Mouse (Mus musculus): Measurements from ENCODE around the gene Catsper3. TPM values are rescaled to one million over a fixed set of nuclear protein-coding genes. Genes with fewer than 3 reads are reported as not detected.
A peak's percentile ranks its signal among the peaks of the same experiment; 100 is the strongest.

Gene Catsper3
- polyA plus RNA-seq, 1 experiment from 2014 or later, result 0.19 TPM

- H3K4me2 ChIP-seq (ENCODE audit: low read length), result no peak overlapping the region
- H3K9me3 ChIP-seq (replicated peaks; ENCODE audit: control insufficient read depth, low read length, poor library complexity, severe bottlenecking), result no peaks in the 10 kb centered on the region
- H3K36me3 ChIP-seq (ENCODE audit: control insufficient read depth, insufficient read depth, low read length), result no peaks in the 10 kb centered on the region
- H3K4me3 ChIP-seq (ENCODE audit: low read depth, low read length), result no peak overlapping the region
- H3K9ac ChIP-seq (ENCODE audit: low read depth, low read length), result no peak overlapping the region
- H3K4me1 ChIP-seq (ENCODE audit: control insufficient read depth, insufficient read depth, low read length), result peaks cover 9% of the 10 kb centered on the region
- H3K27me3 ChIP-seq (ENCODE audit: control insufficient read depth, insufficient read depth, low read depth, low read length), result peaks cover 59% of the 10 kb centered on the region
- H3K27ac ChIP-seq (ENCODE audit: low read length), result no peak overlapping the region
- no peak for ATAC-seq
- 2% methylated on average over 12 of the region's 12 CpGs for WGBS
Measured at GRCm38 (mm10) chr13:55829018-55829655, 44.8 kb downstream of the Catsper3 start.

GRCm38 (mm10) chr13:55830081-55830832 lies 45.9 kb downstream of the Catsper3 start:
- H3K4me2 ChIP-seq (ENCODE audit: low read length), result no peak overlapping the region
- peaks cover 9% of the 10 kb centered on the region for H3K4me1 ChIP-seq (ENCODE audit: control insufficient read depth, insufficient read depth, low read length)
- H3K4me3 ChIP-seq (ENCODE audit: low read depth, low read length), result no peak overlapping the region; the same call in 1 of the 2 replicates

GRCm38 (mm10) chr13:55830833-55831721 lies 46.7 kb downstream of the Catsper3 start:
- no peak overlapping the region for H3K9ac ChIP-seq (ENCODE audit: low read depth, low read length)
- H3K4me1 ChIP-seq (ENCODE audit: control insufficient read depth, insufficient read depth, low read length), result peaks cover 9% of the 10 kb centered on the region
- no peak for ATAC-seq
- H3K4me2 ChIP-seq (ENCODE audit: low read length), result peak overlapping the region; percentile 14; the same call in 1 of the 2 replicates
- WGBS, result under 1% methylated on average over 49 of the region's 82 CpGs
- no peak overlapping the region for H3K27ac ChIP-seq (ENCODE audit: low read length)
- no peak overlapping the region; the same call in 1 of the 2 replicates for H3K4me3 ChIP-seq (ENCODE audit: low read depth, low read length)
- peaks cover 54% of the 10 kb centered on the region for H3K27me3 ChIP-seq (ENCODE audit: control insufficient read depth, insufficient read depth, low read depth, low read length)
- no peaks in the 10 kb centered on the region for H3K36me3 ChIP-seq (ENCODE audit: control insufficient read depth, insufficient read depth, low read length)
- no peaks in the 10 kb centered on the region for H3K9me3 ChIP-seq (replicated peaks; ENCODE audit: control insufficient read depth, low read length, poor library complexity, severe bottlenecking)

More at GRCm38 (mm10) chr13:55830081-55830832, 45.9 kb downstream of the Catsper3 start:
- H3K9me3 ChIP-seq (replicated peaks; ENCODE audit: control insufficient read depth, low read length, poor library complexity, severe bottlenecking), result no peaks in the 10 kb centered on the region
- no peak overlapping the region for H3K27ac ChIP-seq (ENCODE audit: low read length)
- no peaks in the 10 kb centered on the region for H3K36me3 ChIP-seq (ENCODE audit: control insufficient read depth, insufficient read depth, low read length)
- under 1% methylated on average over 48 of the region's 48 CpGs for WGBS
- no peak for ATAC-seq
- H3K9ac ChIP-seq (ENCODE audit: low read depth, low read length), result no peak overlapping the region
- peaks cover 52% of the 10 kb centered on the region for H3K27me3 ChIP-seq (ENCODE audit: control insufficient read depth, insufficient read depth, low read depth, low read length)

GRCm38 (mm10) chr13:55831722-55832160 lies 47.4 kb downstream of the Catsper3 start:
- ATAC-seq, result no peak
- Histone ChIP-seq H3K4me1 (ENCODE audit: control insufficient read depth, insufficient read depth, low read length) (peaks cover 9% of the 10 kb centered on the region), H3K4me3 (ENCODE audit: low read depth, low read length) (no peak overlapping the region), H3K27me3 (ENCODE audit: control insufficient read depth, insufficient read depth, low read depth, low read length) (peaks cover 58% of the 10 kb centered on the region), H3K4me2 (ENCODE audit: low read length) (no peak overlapping the region), H3K36me3 (ENCODE audit: control insufficient read depth, insufficient read depth, low read length) (no peaks in the 10 kb centered on the region), H3K27ac (ENCODE audit: low read length) (no peak overlapping the region), H3K9ac (ENCODE audit: low read depth, low read length) (no peak overlapping the region), H3K9me3 (replicated peaks; ENCODE audit: control insufficient read depth, low read length, poor library complexity, severe bottlenecking) (no peaks in the 10 kb centered on the region)
- 1% methylated on average over 25 of the region's 25 CpGs for WGBS

GRCm38 (mm10) chr13:55832602-55833001 lies 48.2 kb downstream of the Catsper3 start:
- Histone ChIP-seq H3K4me1 (ENCODE audit: control insufficient read depth, insufficient read depth, low read length) (peaks cover 9% of the 10 kb centered on the region), H3K9me3 (replicated peaks; ENCODE audit: control insufficient read depth, low read length, poor library complexity, severe bottlenecking) (no peaks in the 10 kb centered on the region), H3K4me3 (ENCODE audit: low read depth, low read length) (no peak overlapping the region), H3K36me3 (ENCODE audit: control insufficient read depth, insufficient read depth, low read length) (no peaks in the 10 kb centered on the region), H3K27me3 (ENCODE audit: control insufficient read depth, insufficient read depth, low read depth, low read length) (peaks cover 66% of the 10 kb centered on the region), H3K9ac (ENCODE audit: low read depth, low read length) (no peak overlapping the region), H3K4me2 (ENCODE audit: low read length) (no peak overlapping the region), H3K27ac (ENCODE audit: low read length) (no peak overlapping the region)
- ATAC-seq, result no peak
- WGBS, result 47% methylated on average over 1 of the region's 1 CpGs

GRCm38 (mm10) chr13:55833921-55834320 lies 49.6 kb downstream of the Catsper3 start:
- Histone ChIP-seq H3K27me3 (ENCODE audit: control insufficient read depth, insufficient read depth, low read depth, low read length) (peaks cover 69% of the 10 kb centered on the region), H3K4me1 (ENCODE audit: control insufficient read depth, insufficient read depth, low read length) (peaks cover 9% of the 10 kb centered on the region), H3K9ac (ENCODE audit: low read depth, low read length) (no peak overlapping the region), H3K27ac (ENCODE audit: low read length) (no peak overlapping the region), H3K4me2 (ENCODE audit: low read length) (no peak overlapping the region), H3K9me3 (replicated peaks; ENCODE audit: control insufficient read depth, low read length, poor library complexity, severe bottlenecking) (no peaks in the 10 kb centered on the region; the same call in 1 of the 2 replicates), H3K4me3 (ENCODE audit: low read depth, low read length) (no peak overlapping the region), H3K36me3 (ENCODE audit: control insufficient read depth, insufficient read depth, low read length) (no peaks in the 10 kb centered on the region)
- ATAC-seq, result no peak
- 2% methylated on average over 7 of the region's 7 CpGs for WGBS

- peaks cover 9% of the 10 kb centered on the region for H3K4me1 ChIP-seq (ENCODE audit: control insufficient read depth, insufficient read depth, low read length)
- H3K36me3 ChIP-seq (ENCODE audit: control insufficient read depth, insufficient read depth, low read length), result no peaks in the 10 kb centered on the region
- no peak overlapping the region for H3K4me2 ChIP-seq (ENCODE audit: low read length)
- no peak overlapping the region for H3K9ac ChIP-seq (ENCODE audit: low read depth, low read length)
- no peaks in the 10 kb centered on the region; the same call in 1 of the 2 replicates for H3K9me3 ChIP-seq (replicated peaks; ENCODE audit: control insufficient read depth, low read length, poor library complexity, severe bottlenecking)
- H3K4me3 ChIP-seq (ENCODE audit: low read depth, low read length), result no peak overlapping the region
- no peak for ATAC-seq
- no peak overlapping the region for H3K27ac ChIP-seq (ENCODE audit: low read length)
- peaks cover 77% of the 10 kb centered on the region for H3K27me3 ChIP-seq (ENCODE audit: control insufficient read depth, insufficient read depth, low read depth, low read length)
- 5% methylated on average over 5 of the region's 5 CpGs for WGBS
Measured at GRCm38 (mm10) chr13:55834667-55835066, 50.3 kb downstream of the Catsper3 start.

- WGBS, result 0% methylated on average over 32 of the region's 33 CpGs
- no peak overlapping the region for H3K9ac ChIP-seq (ENCODE audit: low read depth, low read length)
- ATAC-seq, result peak; percentile 52; the same call in 1 of the 2 replicates
- H3K9me3 ChIP-seq (replicated peaks; ENCODE audit: control insufficient read depth, low read length, poor library complexity, severe bottlenecking), result no peaks in the 10 kb centered on the region; the same call in 1 of the 2 replicates
- H3K4me2 ChIP-seq (ENCODE audit: low read length), result no peak overlapping the region
- peaks cover 77% of the 10 kb centered on the region for H3K27me3 ChIP-seq (ENCODE audit: control insufficient read depth, insufficient read depth, low read depth, low read length)
- H3K27ac ChIP-seq (ENCODE audit: low read length), result no peak overlapping the region
- no peaks in the 10 kb centered on the region for H3K36me3 ChIP-seq (ENCODE audit: control insufficient read depth, insufficient read depth, low read length)
- H3K4me1 ChIP-seq (ENCODE audit: control insufficient read depth, insufficient read depth, low read length), result peaks cover 9% of the 10 kb centered on the region
- H3K4me3 ChIP-seq (ENCODE audit: low read depth, low read length), result no peak overlapping the region
Measured at GRCm38 (mm10) chr13:55835548-55836097, 51.3 kb downstream of the Catsper3 start.

Data from midbrain, embryonic 16.5 days (tissue).